Mouse (Mus musculus): ENCODE measurements around the gene Sbpl. TPM values are rescaled to one million over a fixed set of nuclear protein-coding genes. Genes with fewer than 3 reads are reported as not detected.
"Not testable (repeated sequence)": the region's sequence is repeated elsewhere in the genome, so short reads cannot be mapped to it uniquely, and the experiment has no call there.

The Sbpl gene
- total RNA-seq, 2 experiments from 2014 or later = not detected

- intact Hi-C loops (cut with DNase I) = loop anchor here (5.0 kb wide), 1 partner anchor 51 kb away; no protein-coding TSS in a partner anchor
- no peak for DNase-seq
Observed at GRCm38 (mm10) chr17:23965805-23966425, 10.8 kb upstream of the Sbpl start.

GRCm38 (mm10) chr17:23961573-23962122 lies 6.6 kb upstream of the Sbpl start:
- no peak for DNase-seq
- intact Hi-C loops (cut with DNase I) = loop anchor here (2.0 kb wide), 2 partner anchors 187 to 213 kb away; no protein-coding TSS in a partner anchor

GRCm38 (mm10) chr17:23960084-23960738 lies 5.1 kb upstream of the Sbpl start:
- intact Hi-C loops (cut with DNase I) = loop anchor here (1.0 to 2.0 kb wide), 4 partner anchors 86 to 211 kb away; no protein-coding TSS in a partner anchor
- peak; percentile 70 to 74 for DNase-seq

- DNase-seq; intact Hi-C loops (cut with DNase I): not testable (repeated sequence)
Observed at GRCm38 (mm10) chr17:23950828-23951227, 4.2 kb downstream of the Sbpl start.

GRCm38 (mm10) chr17:23949068-23949467 lies 6.0 kb downstream of the Sbpl start:
- no peak for DNase-seq
- intact Hi-C loops (cut with DNase I) = no loop called here

- DNase-seq; intact Hi-C loops (cut with DNase I): not testable (repeated sequence)
Observed at GRCm38 (mm10) chr17:23947486-23947885, 7.6 kb downstream of the Sbpl start.

GRCm38 (mm10) chr17:23941372-23941771 lies 13.7 kb downstream of the Sbpl start, which contains the start of gene Sbp:
Gene Sbp (plus strand): TSS chr17:23941672.
- intact Hi-C loops (cut with DNase I) = no loop called here
- no peak for DNase-seq

- intact Hi-C loops (cut with DNase I) = no loop called here
- DNase-seq = no peak
Observed at GRCm38 (mm10) chr17:23931157-23931556, 23.9 kb downstream of the Sbpl start.

- intact Hi-C loops (cut with DNase I) = no loop called here
- peak in 1 of 2 experiments; percentile 58 for DNase-seq
Observed at GRCm38 (mm10) chr17:23925090-23925493, 30.0 kb downstream of the Sbpl start.

GRCm38 (mm10) chr17:23924531-23925007 lies 30.5 kb downstream of the Sbpl start:
- intact Hi-C loops (cut with DNase I) = no loop called here
- peak; percentile 91 to 92 for DNase-seq

- intact Hi-C loops (cut with DNase I) = not testable (repeated sequence)
Observed at GRCm38 (mm10) chr17:23917158-23917557, 37.9 kb downstream of the Sbpl start, which contains the start of gene Dcpp3. Gene Dcpp3 (plus strand): TSS chr17:23917458.

More at GRCm38 (mm10) chr17:23917158-23917557, 37.9 kb downstream of the Sbpl start, which contains the start of gene Dcpp3:
- DNase-seq = not testable (repeated sequence)

Other genes starting within 250 kb of the Sbpl start
- gene 1520401A03Rik, start 232.5 kb downstream of the Sbpl start, total RNA-seq (2021) = not detected
- gene Pkmyt1, start 228.9 kb downstream of the Sbpl start, total RNA-seq (2021) = 1 to 10 TPM; 1.2 to 1.6 TPM
- 10 to 100 TPM; 20.0 to 28.5 TPM for gene Paqr4, start 214.4 kb downstream of the Sbpl start, total RNA-seq (2021)
- gene Kremen2, start 209.4 kb downstream of the Sbpl start, total RNA-seq (2021) = not detected
- 10 to 100 TPM; 31.8 to 33.3 TPM for gene Flywch1, start 183.7 kb downstream of the Sbpl start, total RNA-seq (2021)
- gene Flywch2, start 169.2 kb downstream of the Sbpl start, total RNA-seq (2021) = under 1 TPM; 0.78 to 0.81 TPM
- gene Srrm2, start 164.7 kb downstream of the Sbpl start, total RNA-seq (2021) = 100 to 1,000 TPM; 154 to 159 TPM
- gene Elob, start 126.1 kb downstream of the Sbpl start, total RNA-seq (2021) = 100 to 1,000 TPM; 345 to 363 TPM
- not detected for gene Prss33, start 119.2 kb downstream of the Sbpl start, total RNA-seq (2021)
- not detected for gene Prss32, start 111.4 kb downstream of the Sbpl start, total RNA-seq (2021)
- not detected for gene Prss41, start 111.1 kb downstream of the Sbpl start, total RNA-seq (2021)
- gene Prss21, start 87.2 kb downstream of the Sbpl start, total RNA-seq (2021) = not detected
- not detected for gene Dcpp1, start 74.4 kb downstream of the Sbpl start, total RNA-seq (2021)
- not detected for gene Dcpp2, start 74.4 kb downstream of the Sbpl start, total RNA-seq (2021)
- not detected for gene Dcpp3, start 37.8 kb downstream of the Sbpl start, total RNA-seq (2021)
- gene Sbp, start 13.6 kb downstream of the Sbpl start, total RNA-seq (2021) = not detected
- gene Prss30, start 25.3 kb upstream of the Sbpl start, total RNA-seq (2021) = not detected
- gene Prss22, start 42.8 kb upstream of the Sbpl start, total RNA-seq (2021) = not detected
- gene Prss27, start 82.9 kb upstream of the Sbpl start, total RNA-seq (2021) = not detected
- 10 to 100 TPM in 1 of 2 experiments, 1 to 10 TPM in 1; 8.8 to 11.4 TPM for gene Kctd5, start 118.2 kb upstream of the Sbpl start, total RNA-seq (2021)
- gene Pdpk1, start 195.7 kb upstream of the Sbpl start, total RNA-seq (2021) = 10 to 100 TPM; 41.0 to 45.2 TPM
- gene Amdhd2, start 208.5 kb upstream of the Sbpl start, total RNA-seq (2021) = 10 to 100 TPM; 10.8 to 15.0 TPM
- 100 to 1,000 TPM; 227 to 247 TPM for gene Atp6v0c, start 214.4 kb upstream of the Sbpl start, total RNA-seq (2021)